Mouse (Mus musculus): ENCODE data around the gene Pbx4. TPM values are rescaled to one million over a fixed set of nuclear protein-coding genes. Genes with fewer than 3 reads are reported as not detected.

Gene Pbx4
- total RNA-seq (2017) = 4.5 to 11.8 TPM (median 9.7 TPM) in 3 replicates

DNA sequence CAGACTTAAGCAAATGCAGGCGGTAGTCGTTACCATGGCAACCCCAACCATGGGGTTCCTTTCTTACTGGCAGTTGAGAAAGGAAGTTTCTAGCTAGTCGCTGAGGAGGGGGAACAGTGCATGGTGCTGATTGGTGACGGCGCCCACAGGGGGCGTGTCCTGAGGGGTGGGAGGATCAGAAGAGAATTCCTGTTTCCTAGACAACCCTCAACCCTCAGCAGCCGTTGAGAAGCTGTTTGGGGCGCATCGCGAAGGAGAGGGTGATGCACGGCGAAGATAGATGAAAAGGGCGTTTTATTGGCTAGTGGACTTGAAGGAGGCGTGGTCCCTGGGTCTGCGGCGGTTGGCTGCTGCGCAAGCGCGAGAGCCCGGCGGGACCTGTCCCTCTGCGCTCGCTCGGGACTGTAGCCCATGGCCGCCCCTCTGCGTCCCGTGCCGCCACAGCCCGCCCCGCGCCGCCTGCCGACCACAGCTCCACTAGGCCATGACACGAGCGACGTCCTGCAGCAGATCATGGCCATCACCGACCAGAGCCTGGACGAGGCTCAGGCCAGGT is at the start of gene Pbx4:
TSS of gene Pbx4 (plus strand) at position 194 of the 556 bp plus-strand sequence.
- peak; percentile 93 for ATAC-seq (replicated peaks; ENCODE audit: insufficient number of reproducible peaks, low FRiP score, low TSS enrichment, poor library complexity, severe bottlenecking)

GRCm38 (mm10) chr8:69789105-69789504 is 43.2 kb upstream of the Pbx4 start:
- no peak for ATAC-seq (replicated peaks; ENCODE audit: insufficient number of reproducible peaks, low FRiP score, low TSS enrichment, poor library complexity, severe bottlenecking)

GRCm38 (mm10) chr8:69789731-69790130 is 42.6 kb upstream of the Pbx4 start:
- ATAC-seq (replicated peaks; ENCODE audit: insufficient number of reproducible peaks, low FRiP score, low TSS enrichment, poor library complexity, severe bottlenecking) = no peak

DNA sequence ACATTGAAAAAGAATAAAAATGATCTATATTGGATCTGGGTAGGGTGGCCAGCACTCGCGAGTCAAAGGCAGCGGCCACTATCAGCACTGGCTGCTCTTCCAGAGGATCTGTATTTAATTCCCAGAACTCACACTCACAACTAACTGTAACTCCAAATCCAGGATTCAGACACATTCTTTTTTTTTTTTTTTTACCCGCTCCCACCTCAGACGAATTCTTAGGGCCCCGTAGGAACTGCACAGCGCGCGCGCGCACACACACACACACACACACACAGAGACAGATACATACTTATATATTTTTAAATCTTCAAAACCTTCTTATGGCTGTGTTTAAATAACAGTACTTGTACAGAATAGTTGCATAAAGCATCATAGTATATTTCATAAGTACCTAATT is 41.9 kb upstream of the Pbx4 start:
- ATAC-seq (replicated peaks; ENCODE audit: insufficient number of reproducible peaks, low FRiP score, low TSS enrichment, poor library complexity, severe bottlenecking) = no peak

GRCm38 (mm10) chr8:69790773-69791367 is 41.4 kb upstream of the Pbx4 start, which contains the start of the genes Atp13a1 and Zfp866:
Atp13a1 (plus strand) TSS chr8:69791163.
Zfp866 (minus strand) TSS chr8:69791178.
- peak; percentile 93 for ATAC-seq (replicated peaks; ENCODE audit: insufficient number of reproducible peaks, low FRiP score, low TSS enrichment, poor library complexity, severe bottlenecking)

DNA sequence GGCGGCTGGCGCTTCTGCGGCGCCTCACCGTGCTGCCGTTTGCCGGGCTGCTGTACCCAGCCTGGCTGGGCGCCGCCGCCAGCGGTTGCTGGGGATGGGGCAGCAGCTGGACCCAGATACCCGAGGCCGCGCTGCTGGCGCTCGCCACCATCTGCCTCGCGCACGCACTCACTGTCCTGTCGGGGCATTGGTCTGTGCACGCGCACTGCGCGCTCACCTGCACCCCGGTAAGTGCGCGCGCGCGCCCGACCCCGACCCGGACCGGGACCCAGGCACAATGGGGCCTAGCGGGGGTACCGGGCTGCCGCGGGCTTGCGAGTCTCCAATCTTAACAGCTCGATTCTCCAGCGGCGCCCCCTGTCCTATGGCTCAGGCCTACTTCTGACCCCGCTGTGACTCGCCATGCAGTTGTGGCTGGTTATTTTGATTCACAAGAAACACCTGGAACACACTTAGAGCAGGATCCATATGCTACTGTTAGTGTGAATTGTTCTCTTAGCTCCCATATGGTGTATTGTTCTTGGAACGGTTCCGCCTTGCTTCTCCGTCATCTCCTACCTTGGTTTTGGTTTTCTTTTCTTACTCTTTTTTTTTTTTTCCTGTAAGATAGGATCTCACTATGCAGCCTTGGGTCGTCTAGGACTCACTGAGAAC is 40.7 kb upstream of the Pbx4 start:
- no peak for ATAC-seq (replicated peaks; ENCODE audit: insufficient number of reproducible peaks, low FRiP score, low TSS enrichment, poor library complexity, severe bottlenecking)

- no peak for ATAC-seq (replicated peaks; ENCODE audit: insufficient number of reproducible peaks, low FRiP score, low TSS enrichment, poor library complexity, severe bottlenecking)
Observed at GRCm38 (mm10) chr8:69793666-69794065, 38.6 kb upstream of the Pbx4 start.

- no peak for ATAC-seq (replicated peaks; ENCODE audit: insufficient number of reproducible peaks, low FRiP score, low TSS enrichment, poor library complexity, severe bottlenecking)
Observed at GRCm38 (mm10) chr8:69794096-69794495, 38.2 kb upstream of the Pbx4 start.

GRCm38 (mm10) chr8:69794901-69795300 is 37.4 kb upstream of the Pbx4 start:
- no peak for ATAC-seq (replicated peaks; ENCODE audit: insufficient number of reproducible peaks, low FRiP score, low TSS enrichment, poor library complexity, severe bottlenecking)

GRCm38 (mm10) chr8:69796721-69797345 is 35.5 kb upstream of the Pbx4 start:
- ATAC-seq (replicated peaks; ENCODE audit: insufficient number of reproducible peaks, low FRiP score, low TSS enrichment, poor library complexity, severe bottlenecking) = no peak

DNA sequence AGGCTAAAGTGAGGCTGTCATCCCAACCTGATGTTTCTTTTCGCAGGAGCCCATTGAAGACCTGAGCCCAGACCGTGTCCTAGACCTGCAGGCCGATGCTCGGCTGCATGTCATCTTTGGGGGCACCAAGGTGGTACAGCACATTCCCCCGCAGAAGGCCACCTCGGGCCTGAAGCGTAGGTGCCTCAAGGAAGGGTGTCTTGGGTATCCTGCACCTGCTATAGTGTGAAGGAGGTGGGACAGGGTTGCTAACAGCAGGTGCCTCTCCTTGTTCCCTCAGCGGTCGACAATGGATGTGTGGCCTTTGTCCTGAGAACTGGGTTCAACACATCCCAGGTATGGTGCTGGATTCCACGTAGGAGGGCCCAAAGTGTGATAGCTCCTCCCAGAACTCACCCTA is 34.6 kb upstream of the Pbx4 start:
- ATAC-seq (replicated peaks; ENCODE audit: insufficient number of reproducible peaks, low FRiP score, low TSS enrichment, poor library complexity, severe bottlenecking) = no peak

DNA sequence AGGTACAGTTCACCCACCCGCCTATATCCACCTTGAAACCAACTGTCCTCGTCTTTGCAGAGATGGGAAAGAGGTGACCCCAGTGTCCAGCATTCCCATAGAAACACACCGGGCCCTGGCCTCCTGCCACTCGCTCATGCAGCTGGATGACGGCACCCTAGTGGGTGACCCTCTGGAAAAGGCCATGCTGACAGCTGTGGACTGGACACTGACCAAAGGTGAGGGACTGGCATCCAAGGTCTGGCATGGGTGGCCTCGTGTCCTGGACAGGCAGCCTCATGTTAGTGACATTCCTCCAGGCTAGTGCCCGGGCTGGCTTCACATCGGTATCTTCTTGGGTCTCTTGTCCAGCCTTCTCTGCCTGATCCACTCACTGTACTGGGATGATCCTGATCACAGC is 33.0 kb upstream of the Pbx4 start:
- ATAC-seq (replicated peaks; ENCODE audit: insufficient number of reproducible peaks, low FRiP score, low TSS enrichment, poor library complexity, severe bottlenecking) = no peak

DNA sequence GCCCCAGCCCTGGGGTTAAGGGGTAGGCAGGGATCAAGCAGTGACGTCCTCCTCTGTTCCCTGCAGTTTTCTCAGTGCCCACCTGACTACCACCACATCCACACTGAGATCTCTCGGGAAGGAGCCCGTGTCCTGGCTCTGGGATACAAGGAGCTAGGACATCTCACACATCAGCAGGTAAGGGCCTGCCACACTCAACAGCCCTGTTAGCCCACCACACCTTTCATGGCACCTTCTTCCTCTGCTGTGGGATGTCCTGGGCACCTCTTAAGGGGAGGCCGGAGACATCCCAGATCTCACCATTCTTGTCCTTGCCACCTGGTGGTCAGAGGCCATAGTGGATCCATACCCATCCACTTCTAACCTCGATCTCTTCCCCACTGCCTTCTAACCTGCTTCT is 32.3 kb upstream of the Pbx4 start:
- no peak for ATAC-seq (replicated peaks; ENCODE audit: insufficient number of reproducible peaks, low FRiP score, low TSS enrichment, poor library complexity, severe bottlenecking)

DNA sequence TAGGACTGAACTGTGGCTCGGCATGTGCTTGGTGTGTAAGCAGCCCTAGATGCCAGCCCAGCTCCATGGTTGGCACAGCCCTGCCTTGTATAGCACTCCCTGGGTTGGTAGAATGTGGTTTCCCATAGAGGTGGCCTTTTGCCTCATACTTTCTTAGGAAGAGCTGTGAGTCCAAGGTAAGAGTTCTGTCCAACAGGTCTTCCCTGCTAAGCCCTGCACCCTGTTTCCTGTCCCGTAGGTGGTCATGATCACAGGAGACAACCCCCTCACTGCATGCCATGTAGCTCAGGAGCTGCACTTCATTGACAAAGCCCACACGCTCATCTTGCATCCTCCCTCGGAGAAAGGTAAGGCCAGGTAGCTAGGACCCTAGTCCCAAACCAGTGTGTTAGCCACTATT is 30.5 kb upstream of the Pbx4 start:
- ATAC-seq (replicated peaks; ENCODE audit: insufficient number of reproducible peaks, low FRiP score, low TSS enrichment, poor library complexity, severe bottlenecking) = no peak

DNA sequence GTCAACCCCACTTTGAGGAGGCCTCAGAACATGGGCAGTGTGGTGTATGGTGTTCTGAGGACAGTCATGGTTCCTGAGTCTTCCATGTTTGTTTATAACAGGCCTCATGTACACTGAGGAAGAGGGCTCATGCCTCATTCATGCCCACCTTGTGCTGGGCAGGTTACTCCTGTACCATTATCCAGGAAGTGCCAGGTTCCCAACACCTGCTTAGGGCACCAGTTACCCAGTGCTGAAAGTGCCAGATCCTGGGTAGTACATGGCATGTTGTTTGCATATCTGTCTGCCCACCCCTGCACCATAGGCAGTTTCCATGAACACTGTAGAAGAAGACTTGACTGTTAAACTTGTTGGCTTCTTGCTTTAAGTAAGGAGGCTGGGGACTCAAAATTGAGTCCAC is 30.1 kb upstream of the Pbx4 start:
- ATAC-seq (replicated peaks; ENCODE audit: insufficient number of reproducible peaks, low FRiP score, low TSS enrichment, poor library complexity, severe bottlenecking) = no peak

GRCm38 (mm10) chr8:69803366-69803765 is 28.9 kb upstream of the Pbx4 start:
- no peak for ATAC-seq (replicated peaks; ENCODE audit: insufficient number of reproducible peaks, low FRiP score, low TSS enrichment, poor library complexity, severe bottlenecking)

DNA sequence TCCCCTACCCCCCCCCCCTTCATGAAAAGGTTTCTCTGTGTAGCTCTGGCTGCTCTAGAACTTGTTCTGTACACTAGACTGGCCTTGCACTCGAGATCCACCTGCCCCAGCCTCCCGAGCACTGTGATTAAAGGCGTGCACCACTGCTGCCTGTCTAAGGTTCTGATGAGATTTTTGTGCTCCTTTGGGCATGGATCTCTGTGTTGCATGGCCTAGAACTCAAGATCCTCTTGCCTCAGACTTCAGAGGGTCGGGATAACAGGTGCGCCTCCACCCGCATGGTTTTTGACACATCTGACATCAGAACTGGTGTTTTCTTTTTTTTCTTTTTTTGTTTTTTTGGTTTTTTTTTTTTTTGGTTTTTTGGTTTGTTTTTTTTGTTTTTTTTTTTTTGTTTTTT is 27.8 kb upstream of the Pbx4 start:
- no peak for ATAC-seq (replicated peaks; ENCODE audit: insufficient number of reproducible peaks, low FRiP score, low TSS enrichment, poor library complexity, severe bottlenecking)

DNA sequence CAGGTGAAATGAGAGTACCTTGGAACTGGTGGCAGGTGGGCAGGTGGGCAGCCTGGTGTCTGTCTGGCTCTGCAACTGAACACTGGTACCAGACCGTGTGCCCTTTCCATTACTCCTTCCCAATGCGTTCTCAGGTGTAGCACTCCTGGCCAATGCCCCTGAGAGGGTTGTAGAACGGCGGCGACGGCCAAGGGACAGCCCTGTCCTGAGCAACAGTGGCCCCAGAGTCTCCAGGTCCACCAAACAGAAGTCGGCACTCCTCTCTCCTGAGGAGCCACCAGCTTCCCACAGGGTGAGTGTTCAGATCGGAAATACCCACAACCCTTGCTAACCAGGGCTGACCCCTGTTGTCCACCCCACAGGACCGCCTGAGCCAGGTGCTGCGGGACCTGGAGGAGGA is 27.2 kb upstream of the Pbx4 start:
- no peak for ATAC-seq (replicated peaks; ENCODE audit: insufficient number of reproducible peaks, low FRiP score, low TSS enrichment, poor library complexity, severe bottlenecking)

- ATAC-seq (replicated peaks; ENCODE audit: insufficient number of reproducible peaks, low FRiP score, low TSS enrichment, poor library complexity, severe bottlenecking) = no peak
Observed at GRCm38 (mm10) chr8:69805491-69805890, 26.8 kb upstream of the Pbx4 start.

DNA sequence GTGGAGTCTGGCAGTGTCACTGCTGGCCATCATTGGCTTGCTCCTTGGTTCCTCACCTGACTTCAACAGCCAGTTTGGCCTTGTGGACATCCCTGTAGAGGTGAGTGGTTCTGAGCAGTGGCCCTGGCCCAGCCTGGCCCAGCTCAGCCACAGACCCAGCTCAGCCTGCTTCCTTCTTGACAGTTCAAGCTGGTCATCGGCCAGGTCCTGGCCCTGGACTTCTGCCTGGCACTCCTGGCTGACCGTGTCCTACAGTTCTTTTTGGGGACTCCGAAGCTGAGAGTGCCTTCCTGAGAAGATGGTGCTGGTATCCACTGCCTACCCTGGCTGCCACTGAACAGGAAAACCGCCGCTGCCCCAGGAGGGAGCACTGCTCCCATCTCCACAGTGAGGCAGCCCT is 25.1 kb upstream of the Pbx4 start:
- ATAC-seq (replicated peaks; ENCODE audit: insufficient number of reproducible peaks, low FRiP score, low TSS enrichment, poor library complexity, severe bottlenecking) = no peak

Data from monocyte, adult 5-6 weeks (primary cell).